Mouse (Mus musculus): Measurements from ENCODE around the gene Wdr5. TPM values are rescaled to one million over a fixed set of nuclear protein-coding genes. Genes with fewer than 3 reads are reported as not detected.

Wdr5 gene
- polyA plus RNA-seq, 2 experiments, result 51.6 to 66.0 TPM

- Histone ChIP-seq H3K27ac (replicated peaks; ENCODE audit: low read depth, low read length) (no peak overlapping the region), H3K27me3 (ENCODE audit: control insufficient read depth, insufficient read depth, low read length) (no peaks in the 10 kb centered on the region), H3K4me1 (ENCODE audit: control insufficient read depth, insufficient read depth, low read length) (no peaks in the 10 kb centered on the region), H3K4me3 (replicated peaks; ENCODE audit: low read length) (no peak overlapping the region), H3K9ac (ENCODE audit: low read depth, low read length, severe bottlenecking) (no peak overlapping the region), H3K9me3 (ENCODE audit: control insufficient read depth, low read length) (no peaks in the 10 kb centered on the region), H3K36me3 (ENCODE audit: control insufficient read depth, insufficient read depth, low read length) (no peaks in the 10 kb centered on the region), H3K4me2 (replicated peaks; ENCODE audit: low read depth, low read length, severe bottlenecking) (no peak overlapping the region)
- ATAC-seq (ENCODE audit: low FRiP score, low read depth) (no peak), DNase-seq (ENCODE audit: low spot score) (no peak)
- no peak for TF ChIP-seq POLR2A (IDR thresholded peaks at IDR 0.05; ENCODE audit: borderline replicate concordance, extremely low read depth, insufficient read depth, insufficient read length)
- 87% methylated on average over 4 of the region's 4 CpGs for WGBS
Measured at GRCm38 (mm10) chr2:27564694-27565093, 49.7 kb downstream of the Wdr5 start.

DNA sequence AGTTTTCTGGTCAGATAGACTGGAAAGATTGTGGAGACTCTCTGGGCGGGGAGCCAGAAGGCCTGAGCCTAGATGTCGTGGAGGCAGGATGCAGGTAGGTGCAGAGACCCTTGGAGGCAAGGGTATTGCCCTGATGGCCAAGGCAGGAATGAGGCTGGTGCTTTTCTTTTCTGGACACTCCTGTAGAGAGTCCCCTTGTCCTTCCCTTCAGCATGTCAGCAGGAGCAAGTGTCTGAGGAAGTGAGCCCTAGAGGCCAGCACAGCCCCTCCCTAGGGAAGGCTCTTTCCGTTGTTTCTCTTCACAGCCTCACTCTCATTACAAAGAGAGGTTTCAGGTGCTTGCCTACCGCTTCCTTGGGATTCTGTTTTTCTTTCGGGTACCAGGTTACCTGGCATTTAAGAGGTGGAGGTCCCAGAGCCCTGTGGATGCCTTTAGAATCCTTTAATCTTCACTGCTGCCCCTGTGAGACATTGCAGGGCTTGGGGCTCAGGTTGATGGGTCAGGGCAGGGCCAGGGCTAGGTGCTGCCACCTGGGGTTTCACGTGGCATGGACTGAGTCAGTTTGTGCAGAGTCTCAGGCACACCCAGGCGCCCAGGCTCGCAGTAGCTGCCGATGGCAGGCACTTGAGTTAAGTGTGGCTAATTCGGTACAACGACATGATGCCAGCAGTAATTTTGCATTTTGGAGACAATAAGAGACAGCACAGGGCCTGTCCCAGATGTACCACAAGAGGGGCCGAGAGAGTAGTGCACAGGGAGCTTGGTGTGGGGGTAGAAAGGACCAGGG is 50.6 kb downstream of the Wdr5 start:
- peaks cover 2% of the 10 kb centered on the region; the same call in 1 of the 2 replicates for H3K4me1 ChIP-seq (ENCODE audit: control insufficient read depth, insufficient read depth, low read length)
- H3K36me3 ChIP-seq (ENCODE audit: control insufficient read depth, insufficient read depth, low read length), result no peaks in the 10 kb centered on the region
- WGBS, result 66% methylated on average over 12 of the region's 12 CpGs
- no peak for ATAC-seq (ENCODE audit: low FRiP score, low read depth)
- H3K9ac ChIP-seq (ENCODE audit: low read depth, low read length, severe bottlenecking), result no peak overlapping the region
- DNase-seq (ENCODE audit: low spot score), result no peak
- no peak overlapping the region for H3K4me3 ChIP-seq (replicated peaks; ENCODE audit: low read length)
- H3K27me3 ChIP-seq (ENCODE audit: control insufficient read depth, insufficient read depth, low read length), result no peaks in the 10 kb centered on the region
- no peak overlapping the region for H3K4me2 ChIP-seq (replicated peaks; ENCODE audit: low read depth, low read length, severe bottlenecking)
- H3K9me3 ChIP-seq (ENCODE audit: control insufficient read depth, low read length), result no peaks in the 10 kb centered on the region
- H3K27ac ChIP-seq (replicated peaks; ENCODE audit: low read depth, low read length), result no peak overlapping the region
- no peak for TF ChIP-seq POLR2A (IDR thresholded peaks at IDR 0.05; ENCODE audit: borderline replicate concordance, extremely low read depth, insufficient read depth, insufficient read length)

DNA sequence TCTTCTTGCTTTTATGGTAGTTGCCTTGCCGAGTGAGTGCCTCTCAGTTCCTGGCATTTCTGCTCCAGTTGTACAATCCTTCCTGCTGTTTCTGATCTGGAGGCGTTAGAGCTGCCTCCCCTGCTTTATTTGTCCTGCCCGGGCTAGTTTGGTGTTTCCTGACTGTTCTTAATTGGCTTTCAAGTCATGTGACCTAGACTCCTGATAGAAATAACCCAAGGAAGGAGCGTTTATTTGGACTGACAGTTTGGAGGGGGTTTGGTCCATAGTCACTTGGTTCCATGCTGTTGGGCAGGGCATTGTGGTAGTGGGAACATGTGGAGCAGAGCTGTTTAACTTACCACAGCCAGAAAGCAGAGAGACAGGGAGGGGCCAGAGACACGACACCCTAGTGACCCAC is 55.9 kb downstream of the Wdr5 start:
- Histone ChIP-seq H3K9ac (ENCODE audit: low read depth, low read length, severe bottlenecking) (no peak overlapping the region), H3K27ac (replicated peaks; ENCODE audit: low read depth, low read length) (peak overlapping the region; percentile 26; the same call in 1 of the 2 replicates), H3K9me3 (ENCODE audit: control insufficient read depth, low read length) (no peaks in the 10 kb centered on the region), H3K4me3 (replicated peaks; ENCODE audit: low read length) (no peak overlapping the region), H3K4me2 (replicated peaks; ENCODE audit: low read depth, low read length, severe bottlenecking) (no peak overlapping the region), H3K36me3 (ENCODE audit: control insufficient read depth, insufficient read depth, low read length) (no peaks in the 10 kb centered on the region), H3K4me1 (ENCODE audit: control insufficient read depth, insufficient read depth, low read length) (peaks cover 28% of the 10 kb centered on the region), H3K27me3 (ENCODE audit: control insufficient read depth, insufficient read depth, low read length) (no peaks in the 10 kb centered on the region)
- TF ChIP-seq POLR2A (IDR thresholded peaks at IDR 0.05; ENCODE audit: borderline replicate concordance, extremely low read depth, insufficient read depth, insufficient read length), result no peak
- no peak for ATAC-seq (ENCODE audit: low FRiP score, low read depth)
- no peak for DNase-seq (ENCODE audit: low spot score)
- WGBS, result 37% methylated on average over 5 of the region's 5 CpGs

DNA sequence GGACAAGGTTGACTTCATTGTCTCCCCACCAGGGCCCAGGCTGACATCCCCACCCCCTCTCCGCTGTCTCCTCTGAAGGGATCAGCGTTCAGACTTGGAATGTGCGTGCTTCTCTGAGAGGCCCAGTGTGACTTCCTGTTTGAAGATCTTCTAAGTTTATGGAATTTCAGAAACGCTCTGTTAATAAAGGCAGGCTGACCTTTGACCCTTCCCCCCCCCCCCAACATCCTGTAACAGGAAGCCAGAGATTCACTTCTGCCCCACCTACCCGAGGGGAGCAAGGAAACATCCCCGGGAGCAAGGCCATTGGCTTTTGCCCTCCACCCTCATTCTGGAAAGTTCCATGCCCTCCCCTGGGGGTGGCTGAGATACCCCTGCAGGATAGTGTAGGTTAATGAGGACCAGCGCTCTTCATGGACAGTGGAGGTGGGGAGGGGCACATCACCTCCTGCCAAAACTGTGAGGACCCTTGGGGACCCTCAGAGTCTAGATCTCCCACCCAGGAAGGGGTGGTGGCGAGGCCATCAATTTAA is 57.4 kb downstream of the Wdr5 start:
- DNase-seq (ENCODE audit: low spot score) (no peak), ATAC-seq (ENCODE audit: low FRiP score, low read depth) (peak; percentile 17; the same call in 1 of the 2 replicates)
- WGBS, result 35% methylated on average over 8 of the region's 8 CpGs
- Histone ChIP-seq H3K27ac (replicated peaks; ENCODE audit: low read depth, low read length) (peak overlapping the region; percentile 68), H3K4me1 (ENCODE audit: control insufficient read depth, insufficient read depth, low read length) (peaks cover 28% of the 10 kb centered on the region), H3K4me2 (replicated peaks; ENCODE audit: low read depth, low read length, severe bottlenecking) (no peak overlapping the region), H3K4me3 (replicated peaks; ENCODE audit: low read length) (no peak overlapping the region), H3K9ac (ENCODE audit: low read depth, low read length, severe bottlenecking) (no peak overlapping the region), H3K27me3 (ENCODE audit: control insufficient read depth, insufficient read depth, low read length) (no peaks in the 10 kb centered on the region), H3K9me3 (ENCODE audit: control insufficient read depth, low read length) (no peaks in the 10 kb centered on the region), H3K36me3 (ENCODE audit: control insufficient read depth, insufficient read depth, low read length) (no peaks in the 10 kb centered on the region)
- TF ChIP-seq POLR2A (IDR thresholded peaks at IDR 0.05; ENCODE audit: borderline replicate concordance, extremely low read depth, insufficient read depth, insufficient read length), result no peak

- 43% methylated on average over 18 of the region's 18 CpGs for WGBS
- H3K36me3 ChIP-seq (ENCODE audit: control insufficient read depth, insufficient read depth, low read length), result no peaks in the 10 kb centered on the region
- H3K4me3 ChIP-seq (replicated peaks; ENCODE audit: low read length), result no peak overlapping the region
- no peak overlapping the region for H3K9ac ChIP-seq (ENCODE audit: low read depth, low read length, severe bottlenecking)
- H3K9me3 ChIP-seq (ENCODE audit: control insufficient read depth, low read length), result no peaks in the 10 kb centered on the region
- H3K4me2 ChIP-seq (replicated peaks; ENCODE audit: low read depth, low read length, severe bottlenecking), result 0 out of 2 replicates have a peak overlapping the region, but pooled peaks have one; percentile 1
- DNase-seq (ENCODE audit: low spot score) (peak; percentile 86), ATAC-seq (ENCODE audit: low FRiP score, low read depth) (peak; percentile 91)
- H3K27me3 ChIP-seq (ENCODE audit: control insufficient read depth, insufficient read depth, low read length), result no peaks in the 10 kb centered on the region
- peaks cover 28% of the 10 kb centered on the region for H3K4me1 ChIP-seq (ENCODE audit: control insufficient read depth, insufficient read depth, low read length)
- no peak for TF ChIP-seq POLR2A (IDR thresholded peaks at IDR 0.05; ENCODE audit: borderline replicate concordance, extremely low read depth, insufficient read depth, insufficient read length)
- H3K27ac ChIP-seq (replicated peaks; ENCODE audit: low read depth, low read length), result peak overlapping the region; percentile 68
Measured at GRCm38 (mm10) chr2:27572928-27573627, 58.1 kb downstream of the Wdr5 start.
